Mouse (Mus musculus): Measurements from ENCODE around the gene Ppp1r14b.

The Ppp1r14b gene

GRCm38 (mm10) chr19:6974211-6975205 lies at the start of gene Ppp1r14b:
Gene Ppp1r14b, plus strand, starts transcription at chr19:6974968.
- DNase-seq: peak; percentile 91 to 95

- no peak for DNase-seq
Measured at GRCm38 (mm10) chr19:6925307-6925573, 49.5 kb upstream of the Ppp1r14b start, which contains the start of gene Catsperz. Gene Catsperz, minus strand, starts transcription at chr19:6925380.

DNA sequence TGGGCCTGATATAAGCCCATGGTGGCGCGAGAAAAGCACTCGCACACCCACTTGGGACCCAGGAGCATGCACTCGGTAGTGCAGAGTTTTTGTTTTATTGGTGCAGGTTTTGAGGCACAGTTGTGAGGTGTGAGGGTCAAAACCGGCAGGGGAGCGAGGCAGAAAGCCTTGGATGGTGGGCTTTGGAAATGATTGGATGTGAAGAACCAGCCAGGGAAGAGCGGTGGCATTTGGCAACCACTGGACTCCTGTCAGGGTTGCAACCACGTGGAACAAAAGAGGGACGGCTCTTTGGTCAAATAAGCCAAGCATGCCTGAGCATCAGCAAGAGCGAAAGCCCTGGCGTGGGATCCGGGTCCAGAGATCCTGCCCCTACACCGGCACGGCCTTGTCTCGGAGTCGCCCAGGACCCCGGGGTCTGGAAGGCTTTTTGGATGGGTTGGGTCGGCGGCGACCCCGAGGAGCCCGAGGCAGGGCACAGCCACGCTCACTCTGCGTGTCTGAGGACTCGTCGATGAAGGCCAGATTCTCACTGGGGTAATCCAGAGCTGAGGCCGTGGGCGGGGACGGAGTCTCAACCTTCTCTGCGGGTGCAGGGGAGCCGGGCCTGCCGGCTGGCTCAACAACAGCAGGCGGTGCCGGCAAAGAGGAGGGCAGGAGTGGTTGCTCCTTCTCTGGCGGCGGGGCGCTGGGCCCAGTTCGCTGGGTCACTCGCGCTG lies 49.0 kb upstream of the Ppp1r14b start:
- peak in 1 of 2 experiments; percentile 44 for DNase-seq

- peak in 1 of 2 experiments; percentile 40 for DNase-seq
Measured at GRCm38 (mm10) chr19:6926559-6927255, 48.1 kb upstream of the Ppp1r14b start.

DNA sequence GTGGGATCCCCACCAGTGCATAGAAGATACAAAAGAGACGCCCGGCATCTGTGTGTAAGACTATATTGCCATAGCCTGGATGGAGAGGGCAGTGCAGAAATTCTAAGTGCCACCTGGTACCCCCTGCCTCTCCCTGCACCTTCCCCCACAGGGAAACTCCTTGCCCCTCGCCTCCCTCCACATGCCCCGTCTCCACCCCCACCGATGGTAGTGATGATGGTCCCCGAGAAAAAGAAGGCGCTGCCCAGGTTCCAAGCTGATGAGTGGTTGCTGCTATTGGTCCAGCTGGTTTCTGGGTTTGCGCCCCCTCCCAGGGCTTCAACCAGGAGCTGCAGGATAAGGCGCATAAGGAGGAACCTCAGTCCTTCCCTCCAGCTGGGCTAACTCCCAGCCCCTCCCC lies 46.7 kb upstream of the Ppp1r14b start:
- DNase-seq: no peak

GRCm38 (mm10) chr19:6931002-6931401 lies 43.8 kb upstream of the Ppp1r14b start:
- DNase-seq: no peak

DNA sequence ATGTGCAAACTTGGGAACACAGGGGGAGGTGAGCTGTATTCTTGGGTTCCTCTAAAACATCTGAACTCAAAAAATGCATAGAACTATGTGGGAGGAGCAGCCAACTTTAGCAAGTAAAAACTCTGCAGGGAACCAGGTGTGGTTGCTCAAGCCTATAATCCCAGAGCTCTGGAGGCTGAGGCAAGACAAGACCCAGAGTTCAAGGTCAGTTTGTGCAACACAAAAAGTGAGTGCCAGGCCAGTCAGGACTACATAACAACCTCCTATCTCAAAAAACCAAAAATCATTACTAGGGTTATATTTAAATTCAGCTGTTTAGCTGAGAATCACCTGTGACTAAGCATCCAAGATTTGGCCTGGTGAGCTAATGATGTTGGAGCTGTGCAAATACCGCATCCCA lies 42.8 kb upstream of the Ppp1r14b start:
- no peak for DNase-seq

DNA sequence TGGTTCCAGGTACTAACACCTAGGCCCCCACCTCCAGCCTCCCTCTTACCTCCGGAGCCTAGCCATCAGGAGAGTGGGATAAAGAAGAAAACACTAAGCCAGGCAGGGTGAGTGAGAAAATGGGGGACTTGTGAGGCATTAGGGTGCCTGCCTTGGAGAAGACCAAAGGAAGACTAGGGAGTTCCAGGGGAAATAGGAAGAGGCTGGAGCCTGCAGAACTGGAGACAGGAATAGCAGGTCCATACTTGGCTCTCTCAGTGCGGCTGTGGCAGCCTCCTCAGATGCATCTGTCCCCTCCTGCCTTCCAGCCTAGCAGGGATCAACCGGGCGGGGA lies 41.7 kb upstream of the Ppp1r14b start:
- DNase-seq: no peak

DNA sequence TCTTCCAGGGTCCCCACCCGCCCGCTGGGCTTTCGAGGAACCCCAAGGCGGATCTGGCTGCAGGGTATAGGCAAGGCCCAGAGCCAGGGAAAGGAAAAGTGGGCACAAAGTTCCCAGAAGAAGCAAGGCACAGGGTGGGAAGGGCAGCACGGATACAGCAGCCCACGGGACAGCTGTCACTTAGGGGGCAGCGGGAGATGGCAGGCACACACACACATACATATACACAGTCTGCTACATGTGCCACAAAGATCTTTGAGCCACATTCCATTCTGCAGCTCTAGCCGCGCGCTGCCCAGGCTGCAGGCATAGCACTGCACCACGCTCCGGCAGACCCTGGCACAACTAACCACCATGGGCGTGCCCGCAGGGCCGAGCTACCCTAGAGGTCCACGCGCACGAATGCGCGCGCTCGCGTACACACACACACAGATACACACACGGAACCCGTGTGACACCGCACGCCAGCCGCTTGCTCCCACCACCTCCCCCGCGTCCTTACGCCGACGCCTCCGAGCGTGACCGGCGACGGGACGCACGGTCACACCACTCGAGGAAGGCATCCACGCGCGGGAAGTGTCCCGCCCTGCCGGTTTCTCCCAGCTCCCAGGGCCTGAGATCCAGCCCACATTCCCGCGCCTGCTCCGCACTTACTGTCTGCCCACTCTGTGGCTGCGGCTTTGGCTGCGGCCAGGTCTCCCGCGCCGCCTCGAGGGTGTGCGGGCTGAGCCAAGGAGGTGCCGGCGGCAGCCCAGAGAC lies 41.2 kb upstream of the Ppp1r14b start:
- peak; percentile 71 to 76 for DNase-seq

GRCm38 (mm10) chr19:6934195-6934977 lies 40.4 kb upstream of the Ppp1r14b start, which contains the start of gene Kcnk4:
Gene Kcnk4, minus strand, starts transcription at chr19:6934515.
- peak; percentile 60 to 64 for DNase-seq

DNA sequence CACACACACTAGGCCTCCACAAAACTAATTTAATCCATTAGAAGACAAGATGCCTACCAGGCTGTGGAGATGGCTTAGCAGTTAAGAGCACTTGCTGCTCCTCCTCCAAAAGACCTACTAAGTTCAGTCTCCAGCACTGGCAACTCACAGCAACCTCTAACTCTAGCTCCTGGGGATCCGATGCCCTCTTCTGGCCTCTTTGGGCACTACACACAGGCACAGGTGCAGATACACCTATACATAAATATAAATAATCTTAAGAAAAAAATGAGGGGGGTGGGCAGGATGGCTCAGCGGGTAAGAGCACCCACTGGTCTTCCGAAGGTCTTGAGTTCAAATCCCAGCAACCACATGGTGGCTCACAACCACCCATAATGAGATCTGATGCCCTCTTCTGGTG lies 38.5 kb upstream of the Ppp1r14b start:
- peak; percentile 59 to 64 for DNase-seq

GRCm38 (mm10) chr19:6937541-6938465 lies 37.0 kb upstream of the Ppp1r14b start:
- peak; percentile 78 to 79 for DNase-seq

DNA sequence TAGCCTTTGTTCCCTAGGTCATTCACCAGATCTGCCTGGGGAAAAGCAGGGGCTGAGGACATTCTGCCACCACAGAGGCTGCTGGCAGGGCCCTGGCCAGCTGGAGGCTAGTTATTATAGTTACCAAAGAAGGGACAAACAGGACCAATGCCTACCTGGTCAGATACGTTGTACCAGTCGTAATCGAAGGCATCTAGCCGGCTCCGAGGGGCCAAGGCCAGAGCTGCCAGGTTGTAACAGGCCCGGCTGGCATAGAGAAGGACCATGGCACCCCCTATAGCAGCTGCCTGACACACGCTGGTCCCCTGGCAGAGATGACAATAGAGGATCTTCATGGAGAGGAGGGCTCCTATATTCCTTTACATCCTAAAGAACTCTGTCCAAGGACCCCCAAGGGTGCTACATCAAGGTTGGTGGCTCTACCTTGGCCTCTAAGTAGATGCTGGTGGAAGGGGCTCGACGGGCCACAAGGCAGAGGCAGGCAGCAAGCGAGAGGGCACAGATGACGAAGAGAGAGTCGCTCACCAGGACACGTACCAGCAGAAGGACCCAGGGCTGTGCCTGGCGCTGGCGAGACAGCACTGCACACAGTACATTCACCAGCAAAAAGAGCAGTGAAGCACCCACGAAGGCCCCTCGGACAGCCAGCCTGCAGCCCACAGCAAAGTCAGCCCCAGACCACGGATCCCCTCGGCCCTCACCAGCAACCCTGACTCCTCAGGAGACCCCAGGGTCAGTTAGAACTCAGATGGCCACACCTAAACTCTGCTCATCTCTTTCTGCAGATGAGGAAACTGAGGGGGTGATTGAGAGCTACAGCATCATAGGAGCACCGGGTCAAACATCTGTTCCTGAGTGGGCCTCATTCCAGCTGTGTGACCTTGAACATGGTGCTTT lies 35.4 kb upstream of the Ppp1r14b start:
- peak; percentile 39 to 49 for DNase-seq

- peak; percentile 48 to 55 for DNase-seq
Measured at GRCm38 (mm10) chr19:6940396-6941351, 34.1 kb upstream of the Ppp1r14b start.

- peak; percentile 97 to 98 for DNase-seq
Measured at GRCm38 (mm10) chr19:6941372-6942248, 33.2 kb upstream of the Ppp1r14b start, which contains the start of gene Bad. Gene Bad, plus strand, starts transcription at chr19:6941861.

DNA sequence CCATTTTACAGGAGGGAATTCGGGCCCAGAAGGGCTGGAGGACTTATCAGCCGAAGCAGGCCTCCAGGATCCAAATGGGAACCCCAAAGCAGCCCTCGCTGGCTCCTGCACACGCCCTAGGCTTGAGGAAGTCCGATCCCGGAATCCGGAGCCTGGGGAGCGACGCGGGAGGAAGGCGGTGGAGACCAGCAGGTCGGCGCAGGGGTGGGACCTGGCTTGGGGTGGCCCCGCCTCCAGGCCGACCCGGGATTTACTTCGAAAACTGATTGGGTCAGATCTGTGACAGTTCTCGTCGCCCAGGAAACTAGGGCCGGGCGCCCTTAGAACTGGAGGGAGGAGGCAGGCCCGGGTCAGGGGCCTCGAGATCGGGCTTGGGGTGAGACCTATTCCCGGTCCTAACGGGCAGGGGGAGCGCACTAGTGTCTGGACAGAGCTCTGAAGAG lies 32.5 kb upstream of the Ppp1r14b start, which contains the start of gene Gpr137:
Gene Gpr137 (minus strand): TSS at position 232 of the 443 bp plus-strand sequence.
- peak; percentile 93 to 95 for DNase-seq

GRCm38 (mm10) chr19:6942764-6943163 lies 32.0 kb upstream of the Ppp1r14b start:
- no peak for DNase-seq
